Mouse (Mus musculus): ENCODE data around the gene Ralgps1. TPM values are rescaled to one million over a fixed set of nuclear protein-coding genes. Genes with fewer than 3 reads are reported as not detected.

The Ralgps1 gene
- polyA plus RNA-seq, 1 experiment from 2014 or later: 2.8 TPM

- no peak overlapping the region for H3K4me2 ChIP-seq
- WGBS: 65% methylated on average over 7 of the region's 7 CpGs
- H3K4me3 ChIP-seq: no peak overlapping the region
- H3K9me3 ChIP-seq: no peaks in the 10 kb centered on the region
- H3K27me3 ChIP-seq: no peaks in the 10 kb centered on the region
- peaks cover 48% of the 10 kb centered on the region for H3K4me1 ChIP-seq
- H3K9ac ChIP-seq: no peak overlapping the region
- no peaks in the 10 kb centered on the region for H3K36me3 ChIP-seq
- ATAC-seq (ENCODE audit: insufficient number of reproducible peaks, low FRiP score, low TSS enrichment, low read depth): no peak
- H3K27ac ChIP-seq: no peak overlapping the region
Measured at GRCm38 (mm10) chr2:33176516-33176915, 194.8 kb downstream of the Ralgps1 start.

- H3K9me3 ChIP-seq: no peaks in the 10 kb centered on the region
- H3K4me3 ChIP-seq: no peak overlapping the region
- no peaks in the 10 kb centered on the region for H3K27me3 ChIP-seq
- no peak for ATAC-seq (ENCODE audit: insufficient number of reproducible peaks, low FRiP score, low TSS enrichment, low read depth)
- H3K9ac ChIP-seq: no peak overlapping the region
- H3K4me1 ChIP-seq: peaks cover 28% of the 10 kb centered on the region
- no peak overlapping the region for H3K27ac ChIP-seq
- H3K4me2 ChIP-seq: no peak overlapping the region
- H3K36me3 ChIP-seq: no peaks in the 10 kb centered on the region
- WGBS: 80% methylated on average over 7 of the region's 7 CpGs
Measured at GRCm38 (mm10) chr2:33173686-33174085, 197.6 kb downstream of the Ralgps1 start.

- Histone ChIP-seq H3K4me1 (peaks cover 23% of the 10 kb centered on the region), H3K9ac (no peak overlapping the region), H3K27ac (no peak overlapping the region), H3K36me3 (no peaks in the 10 kb centered on the region), H3K27me3 (no peaks in the 10 kb centered on the region), H3K4me2 (no peak overlapping the region), H3K4me3 (no peak overlapping the region), H3K9me3 (no peaks in the 10 kb centered on the region)
- 60% methylated on average over 10 of the region's 10 CpGs for WGBS
- ATAC-seq (ENCODE audit: insufficient number of reproducible peaks, low FRiP score, low TSS enrichment, low read depth): no peak
Measured at GRCm38 (mm10) chr2:33173126-33173525, 198.2 kb downstream of the Ralgps1 start.

GRCm38 (mm10) chr2:33170777-33171565 is 200.3 kb downstream of the Ralgps1 start:
- Histone ChIP-seq H3K9ac (no peak overlapping the region), H3K4me3 (no peak overlapping the region), H3K27ac (peak overlapping the region; percentile 27; the same call in 1 of the 2 replicates), H3K4me2 (no peak overlapping the region), H3K4me1 (peaks cover 19% of the 10 kb centered on the region), H3K9me3 (no peaks in the 10 kb centered on the region), H3K27me3 (no peaks in the 10 kb centered on the region), H3K36me3 (0 out of 2 replicates have a peak, but pooled peaks cover 3% of the 10 kb centered on the region)
- ATAC-seq (ENCODE audit: insufficient number of reproducible peaks, low FRiP score, low TSS enrichment, low read depth): no peak; the same call in 1 of the 2 replicates
- WGBS: 50% methylated on average over 10 of the region's 10 CpGs

- H3K9ac ChIP-seq: no peak overlapping the region
- H3K4me3 ChIP-seq: no peak overlapping the region
- H3K9me3 ChIP-seq: no peaks in the 10 kb centered on the region
- no peak overlapping the region for H3K27ac ChIP-seq
- H3K27me3 ChIP-seq: no peaks in the 10 kb centered on the region; the same call in 1 of the 2 replicates
- 0 out of 2 replicates have a peak, but pooled peaks cover 3% of the 10 kb centered on the region for H3K36me3 ChIP-seq
- peaks cover 33% of the 10 kb centered on the region for H3K4me1 ChIP-seq
- H3K4me2 ChIP-seq: no peak overlapping the region
- 63% methylated on average over 6 of the region's 6 CpGs for WGBS
- ATAC-seq (ENCODE audit: insufficient number of reproducible peaks, low FRiP score, low TSS enrichment, low read depth): no peak
Measured at GRCm38 (mm10) chr2:33169445-33169844, 201.8 kb downstream of the Ralgps1 start.

- H3K27ac ChIP-seq: no peak overlapping the region
- no peak for ATAC-seq (ENCODE audit: insufficient number of reproducible peaks, low FRiP score, low TSS enrichment, low read depth)
- WGBS: 87% methylated on average over 3 of the region's 3 CpGs
- peaks cover 7% of the 10 kb centered on the region; the same call in 1 of the 2 replicates for H3K27me3 ChIP-seq
- H3K4me2 ChIP-seq: no peak overlapping the region
- H3K36me3 ChIP-seq: 0 out of 2 replicates have a peak, but pooled peaks cover 3% of the 10 kb centered on the region
- H3K4me3 ChIP-seq: no peak overlapping the region
- peaks cover 38% of the 10 kb centered on the region for H3K4me1 ChIP-seq
- H3K9ac ChIP-seq: no peak overlapping the region
- no peaks in the 10 kb centered on the region for H3K9me3 ChIP-seq
Measured at GRCm38 (mm10) chr2:33167060-33167459, 204.2 kb downstream of the Ralgps1 start.

GRCm38 (mm10) chr2:33165710-33166374 is 205.4 kb downstream of the Ralgps1 start:
- 14% methylated on average over 7 of the region's 7 CpGs for WGBS
- peaks cover 7% of the 10 kb centered on the region; the same call in 1 of the 2 replicates for H3K27me3 ChIP-seq
- peaks cover 49% of the 10 kb centered on the region for H3K4me1 ChIP-seq
- 0 out of 2 replicates have a peak, but pooled peaks cover 3% of the 10 kb centered on the region for H3K36me3 ChIP-seq
- peak overlapping the region; percentile 79 for H3K27ac ChIP-seq
- ATAC-seq (ENCODE audit: insufficient number of reproducible peaks, low FRiP score, low TSS enrichment, low read depth): peak; percentile 28
- H3K4me3 ChIP-seq: no peak overlapping the region
- no peaks in the 10 kb centered on the region for H3K9me3 ChIP-seq
- no peak overlapping the region for H3K9ac ChIP-seq
- no peak overlapping the region for H3K4me2 ChIP-seq

- ATAC-seq (ENCODE audit: insufficient number of reproducible peaks, low FRiP score, low TSS enrichment, low read depth): no peak
- Histone ChIP-seq H3K27ac (peak overlapping the region; percentile 79), H3K4me1 (peaks cover 50% of the 10 kb centered on the region), H3K36me3 (0 out of 2 replicates have a peak, but pooled peaks cover 3% of the 10 kb centered on the region), H3K4me2 (no peak overlapping the region), H3K27me3 (peaks cover 7% of the 10 kb centered on the region; the same call in 1 of the 2 replicates), H3K4me3 (no peak overlapping the region), H3K9ac (no peak overlapping the region), H3K9me3 (no peaks in the 10 kb centered on the region)
- 41% methylated on average over 4 of the region's 4 CpGs for WGBS
Measured at GRCm38 (mm10) chr2:33165229-33165628, 206.1 kb downstream of the Ralgps1 start.

- Histone ChIP-seq H3K9me3 (no peaks in the 10 kb centered on the region), H3K27ac (0 out of 2 replicates have a peak overlapping the region, but pooled peaks have one; percentile 79), H3K4me1 (peaks cover 56% of the 10 kb centered on the region), H3K36me3 (0 out of 2 replicates have a peak, but pooled peaks cover 3% of the 10 kb centered on the region), H3K4me3 (no peak overlapping the region), H3K4me2 (no peak overlapping the region), H3K9ac (no peak overlapping the region), H3K27me3 (peaks cover 7% of the 10 kb centered on the region; the same call in 1 of the 2 replicates)
- ATAC-seq (ENCODE audit: insufficient number of reproducible peaks, low FRiP score, low TSS enrichment, low read depth): no peak
- 42% methylated on average over 3 of the region's 3 CpGs for WGBS
Measured at GRCm38 (mm10) chr2:33164646-33165045, 206.6 kb downstream of the Ralgps1 start.

- no peaks in the 10 kb centered on the region for H3K36me3 ChIP-seq
- 53% methylated on average over 2 of the region's 2 CpGs for WGBS
- H3K4me3 ChIP-seq: no peak overlapping the region
- peaks cover 7% of the 10 kb centered on the region; the same call in 1 of the 2 replicates for H3K27me3 ChIP-seq
- H3K4me2 ChIP-seq: no peak overlapping the region
- no peak for ATAC-seq (ENCODE audit: insufficient number of reproducible peaks, low FRiP score, low TSS enrichment, low read depth)
- H3K27ac ChIP-seq: no peak overlapping the region
- H3K4me1 ChIP-seq: peaks cover 71% of the 10 kb centered on the region
- H3K9ac ChIP-seq: no peak overlapping the region
- H3K9me3 ChIP-seq: no peaks in the 10 kb centered on the region
Measured at GRCm38 (mm10) chr2:33162126-33162525, 209.2 kb downstream of the Ralgps1 start.

- H3K9me3 ChIP-seq: no peaks in the 10 kb centered on the region
- H3K4me1 ChIP-seq: peaks cover 58% of the 10 kb centered on the region
- no peaks in the 10 kb centered on the region for H3K36me3 ChIP-seq
- H3K27ac ChIP-seq: peak overlapping the region; percentile 90
- H3K27me3 ChIP-seq: peaks cover 7% of the 10 kb centered on the region; the same call in 1 of the 2 replicates
- no peak overlapping the region for H3K4me2 ChIP-seq
- H3K9ac ChIP-seq: no peak overlapping the region
- H3K4me3 ChIP-seq: no peak overlapping the region
- ATAC-seq (ENCODE audit: insufficient number of reproducible peaks, low FRiP score, low TSS enrichment, low read depth): peak; percentile 45; the same call in 1 of the 2 replicates
- 41% methylated on average over 12 of the region's 12 CpGs for WGBS
Measured at GRCm38 (mm10) chr2:33160326-33160973, 210.8 kb downstream of the Ralgps1 start.
